Mouse (Mus musculus) embryonic fibroblast, embryonic 13.5 days (primary cell): ENCODE results near the gene Hist1h2bj. TPM values are rescaled to one million over a fixed set of nuclear protein-coding genes. Genes with fewer than 3 reads are reported as not detected.
"Not testable (repeated sequence)": the region's sequence is repeated elsewhere in the genome, so short reads cannot be mapped to it uniquely, and the experiment has no call there.

Source experiments
- H3K27ac ChIP-seq: 2 replicates; pipeline ENCODE4 v1.5.1; 2012; ENCODE audit warnings: low read length, control low read depth, inconsistent platforms; ENCODE audit not compliant: insufficient read depth
- H3K4me1 ChIP-seq: 2 replicates; pipeline ENCODE4 v1.6.1; 2011; ENCODE audit warnings: low read length; ENCODE audit not compliant: control insufficient read depth, insufficient read depth
- H3K4me3 ChIP-seq: 2 replicates; pipeline ENCODE4 v1.5.1; 2011; ENCODE audit warnings: mild to moderate bottlenecking, control low read depth, low read length; ENCODE audit not compliant: insufficient read depth
- CTCF ChIP-seq: IDR thresholded peaks from 2 replicates; pipeline ENCODE4 v1.5.1; 2011; ENCODE audit warnings: mild to moderate bottlenecking, control low read depth, low read length, moderate library complexity, borderline replicate concordance; ENCODE audit not compliant: insufficient read depth
- POLR2A ChIP-seq: IDR thresholded peaks from 2 replicates; pipeline ENCODE4 v1.6.1; 2011; ENCODE audit warnings: low read depth, mild to moderate bottlenecking, control low read depth, low read length, moderate library complexity
- polyA plus RNA-seq: library from polyadenylated mRNA; stranded (reverse); fragments of >200 nt; gene quantifications from 2 replicates; pipeline ENCODE4 v1.2.4, GENCODE M21; 2011; ENCODE audit warnings: low read depth; ENCODE audit not compliant: missing spikeins, insufficient read length

Gene Hist1h2bj
- polyA plus RNA-seq, 1 experiment, result 8.4 TPM

- Histone ChIP-seq H3K27ac (no peak overlapping the region), H3K4me1 (peaks cover 6% of the 10 kb centered on the region; the same call in 1 of the 2 replicates), H3K4me3 (no peak overlapping the region)
- no peak for TF ChIP-seq CTCF
- no peak for TF ChIP-seq POLR2A
Observed at GRCm38 (mm10) chr13:22037415-22037814, 5.6 kb upstream of the Hist1h2bj start.

GRCm38 (mm10) chr13:22039364-22039763 is 3.6 kb upstream of the Hist1h2bj start:
- Histone ChIP-seq H3K27ac (no peak overlapping the region), H3K4me1 (peaks cover 6% of the 10 kb centered on the region; the same call in 1 of the 2 replicates), H3K4me3 (no peak overlapping the region)
- TF ChIP-seq POLR2A, result no peak
- TF ChIP-seq CTCF, result no peak

GRCm38 (mm10) chr13:22039951-22040463 is 3.0 kb upstream of the Hist1h2bj start:
- TF ChIP-seq POLR2A (no peak; the same call in 1 of the 2 replicates), CTCF (no peak)
- Histone ChIP-seq H3K27ac (peak overlapping the region; percentile 71), H3K4me3 (peak overlapping the region; percentile 26), H3K4me1 (peaks cover 8% of the 10 kb centered on the region; the same call in 1 of the 2 replicates)

GRCm38 (mm10) chr13:22040464-22041141 is 2.4 kb upstream of the Hist1h2bj start:
- TF ChIP-seq CTCF (no peak), POLR2A (peak; percentile 71)
- Histone ChIP-seq H3K4me1 (peaks cover 8% of the 10 kb centered on the region; the same call in 1 of the 2 replicates), H3K4me3 (peak overlapping the region; percentile 26), H3K27ac (peak overlapping the region; percentile 71)

- peak within 1 kb of the TSS; percentile 50 for H3K4me3 ChIP-seq
- H3K27ac ChIP-seq, result peak within 1 kb of the TSS; percentile 89
- not testable (repeated sequence) for H3K4me1 ChIP-seq
- TF ChIP-seq POLR2A, result peak; percentile 97
Observed at GRCm38 (mm10) chr13:22041142-22041536, 1.9 kb upstream of the Hist1h2bj start, which contains the start of gene Hist1h4i. TSS of gene Hist1h4i (minus strand) at chr13:22041362.

- TF ChIP-seq POLR2A (peak; percentile 71), CTCF (no peak)
- H3K4me1 ChIP-seq, result peaks cover 2% of the 10 kb centered on the region; the same call in 1 of the 2 replicates
- peak overlapping the region; percentile 89 for H3K27ac ChIP-seq
- peak overlapping the region; percentile 50 for H3K4me3 ChIP-seq
Observed at GRCm38 (mm10) chr13:22041651-22042567, 1.1 kb upstream of the Hist1h2bj start.

- peak; percentile 16; the same call in 1 of the 2 replicates for TF ChIP-seq POLR2A
- no peak for TF ChIP-seq CTCF
- H3K4me3 ChIP-seq, result peak overlapping the region; percentile 53
- H3K27ac ChIP-seq, result peak overlapping the region; percentile 46
- H3K4me1 ChIP-seq, result peaks cover 2% of the 10 kb centered on the region; the same call in 1 of the 2 replicates
Observed at GRCm38 (mm10) chr13:22043503-22044431, 753 bp downstream of the Hist1h2bj start.

- Histone ChIP-seq H3K4me3 (peak overlapping the region; percentile 36), H3K27ac (no peak overlapping the region), H3K4me1 (peaks cover 2% of the 10 kb centered on the region; the same call in 1 of the 2 replicates)
- TF ChIP-seq POLR2A (no peak), CTCF (no peak)
Observed at GRCm38 (mm10) chr13:22044432-22045155, 1.6 kb downstream of the Hist1h2bj start.
